Comparison of ENCODE assay signal across 13 mouse cellular contexts in the genomic region with DNA sequence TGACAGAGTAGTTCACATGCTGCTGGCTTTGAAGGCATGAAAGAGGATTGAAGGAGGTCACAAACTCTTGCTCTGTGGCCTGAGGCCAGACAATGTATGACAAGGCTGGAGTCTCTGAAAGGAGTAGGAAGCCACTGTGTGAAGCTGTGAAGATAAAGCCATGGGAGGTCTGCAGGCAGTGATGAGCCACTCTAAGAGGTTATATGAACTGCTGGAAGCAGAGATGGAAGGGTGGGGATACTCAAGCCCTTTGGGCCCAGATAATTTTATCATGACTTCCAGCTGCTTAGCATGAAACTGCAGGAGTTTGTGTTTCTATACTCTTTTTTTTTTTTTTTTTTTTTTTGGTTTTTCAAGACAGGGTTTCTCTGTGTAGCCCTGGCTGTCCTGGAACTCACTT. TPM values are rescaled to one million over a fixed set of nuclear protein-coding genes. Genes with fewer than 3 reads are reported as not detected.
A peak's percentile ranks its signal among the peaks of the same experiment; 100 is the strongest.
DNase-seq lines count a peak whose midpoint lies in the region; ATAC-seq and TF ChIP-seq lines count a peak whose summit lies in the region.
"Had no signal": no experiment of that assay in that cellular context is flagged by ENCODE, and none has a peak within 500 bp of the region (broad histone marks: within the 10 kb centered on the region; RNA-seq: fewer than 3 reads in every experiment).

No protein-coding gene starts in this region.

- H3K27me3 ChIP-seq in MEL (ENCODE audit: control insufficient read depth in 1 of 2, insufficient read depth in 2 of 2, low read length in 2 of 2) = no peaks in the 10 kb centered on the region
- H3K27me3 ChIP-seq in intestine, embryonic 16.5 days (replicated peaks; ENCODE audit: control insufficient read depth, insufficient read depth, low read length) = no peaks in the 10 kb centered on the region
- H3K27me3 ChIP-seq: forebrain, embryonic 15.5 days had no signal

- peak; percentile 92 for TF ChIP-seq EP300 in MEL (IDR thresholded peaks at IDR 0.05; ENCODE audit: low read depth in 1 of 2, low read length in 2 of 2)

- no peak overlapping the region for H3K4me3 ChIP-seq in MEL (ENCODE audit: control insufficient read depth in 1 of 2, insufficient read depth in 1 of 2, low read depth in 2 of 2, low read length in 2 of 2)
- H3K4me3 ChIP-seq in intestine, embryonic 16.5 days (ENCODE audit: low read length) = no peak overlapping the region
- H3K4me3 ChIP-seq: forebrain, embryonic 15.5 days; gastrocnemius, adult 2 months; myocyte had no signal

- no peak overlapping the region; the same call in 1 of the 2 replicates for H3K9ac ChIP-seq in MEL (ENCODE audit: control insufficient read depth, low read depth, low read length, poor library complexity, severe bottlenecking)
- no peak overlapping the region for H3K9ac ChIP-seq in intestine, embryonic 16.5 days (ENCODE audit: low read depth, low read length)
- H3K9ac ChIP-seq: forebrain, embryonic 15.5 days had no signal

- H3K79me2 ChIP-seq in MEL (ENCODE audit: control insufficient read depth, insufficient read depth, low read length, poor library complexity) = no peaks in the 10 kb centered on the region

- peak overlapping the region; percentile 60 for H3K27ac ChIP-seq in MEL (ENCODE audit: control insufficient read depth, low read depth, low read length)
- H3K27ac ChIP-seq in intestine, embryonic 16.5 days (ENCODE audit: low read length) = no peak overlapping the region
- H3K27ac ChIP-seq: forebrain, embryonic 15.5 days; gastrocnemius, adult 2 months; kidney, postnatal 0 days had no signal

- no peak for TF ChIP-seq RAD21 in MEL (IDR thresholded peaks at IDR 0.05; ENCODE audit: low read depth, low read length)

- peak; percentile 95 for DNase-seq in MEL (ENCODE audit: low read depth, low spot score)
- peak; percentile 93 for DNase-seq in MEL-GATA-1-ER (ENCODE audit: extremely low read depth, low read depth)
- DNase-seq in cerebellum, adult 9-10 months = no peak
- DNase-seq in heart, postnatal 4 days = no peak
- DNase-seq: gastrocnemius, adult 2 months had no signal

- peak; percentile 59; the same call in 1 of the 2 replicates for ATAC-seq in intestine, embryonic 16.5 days
- ATAC-seq in megakaryocyte progenitor cell, adult 5-6 weeks (replicated peaks; ENCODE audit: poor library complexity) = peak; percentile 99
- no peak for ATAC-seq in cerebellum, adult (ENCODE audit: insufficient number of reproducible peaks, low FRiP score, low TSS enrichment)
- ATAC-seq: activated CD4-positive, CD25-positive, alpha-beta regulatory T cell, adult 4 months had no signal

- H3K4me1 ChIP-seq in MEL (ENCODE audit: control insufficient read depth in 1 of 2, insufficient read depth in 2 of 2, low read length in 2 of 2) = peaks cover 0 to 8% of the 10 kb centered on the region in 2 experiments; a peak in 3 of 4 replicates
- H3K4me1 ChIP-seq in intestine, embryonic 16.5 days (ENCODE audit: control insufficient read depth, insufficient read depth, low read length) = no peaks in the 10 kb centered on the region
- H3K4me1 ChIP-seq: forebrain, embryonic 15.5 days had no signal

- no peak for TF ChIP-seq CTCF in MEL (IDR thresholded peaks at IDR 0.05 in 2 of 3, conservative IDR thresholded peaks at IDR 0.05 in 1 of 3; ENCODE audit: control insufficient read depth in 1 of 3, insufficient read depth in 1 of 3, low read depth in 2 of 3, low read length in 3 of 3, poor library complexity in 1 of 3, severe bottlenecking in 1 of 3)

- no peak overlapping the region for H3K4me2 ChIP-seq in intestine, embryonic 16.5 days (ENCODE audit: low read depth, low read length)
- H3K4me2 ChIP-seq: forebrain, embryonic 15.5 days; midbrain, embryonic 11.5 days had no signal

- peaks cover 0 to 20% of the 10 kb centered on the region in 2 experiments; a peak in 2 of 4 replicates for H3K36me3 ChIP-seq in MEL (ENCODE audit: control insufficient read depth in 1 of 2, insufficient read depth in 2 of 2, low read length in 2 of 2)
- H3K36me3 ChIP-seq in intestine, embryonic 16.5 days (ENCODE audit: control insufficient read depth, insufficient read depth, low read length) = no peaks in the 10 kb centered on the region
- H3K36me3 ChIP-seq: forebrain, embryonic 15.5 days had no signal

- no peaks in the 10 kb centered on the region for H3K9me3 ChIP-seq in MEL (replicated peaks; ENCODE audit: insufficient read depth, low read length)
- no peaks in the 10 kb centered on the region for H3K9me3 ChIP-seq in intestine, embryonic 16.5 days (ENCODE audit: control insufficient read depth, low read length)
- H3K9me3 ChIP-seq: forebrain, embryonic 15.5 days had no signal

- no peak for TF ChIP-seq POLR2A in MEL (IDR thresholded peaks at IDR 0.05; ENCODE audit: control insufficient read depth in 1 of 2, insufficient read depth in 1 of 2, low read depth in 1 of 2, low read length in 2 of 2, poor library complexity in 1 of 2)

TF ChIP-seq in MEL, 35 proteins besides CTCF, POLR2A, EP300 and RAD21:
- peak; percentile 42 for TF ChIP-seq SIN3A (IDR thresholded peaks at IDR 0.05; ENCODE audit: low read length)
- no peak for TF ChIP-seq ELF1 (IDR thresholded peaks at IDR 0.05; ENCODE audit: low read depth, low read length)
- peak; percentile 69 for TF ChIP-seq RCOR1 (IDR thresholded peaks at IDR 0.05; ENCODE audit: low read depth, low read length)
- TF ChIP-seq TAL1 (IDR thresholded peaks at IDR 0.05; ENCODE audit: low read length) = peak; percentile 89
- TF ChIP-seq GATA1 (IDR thresholded peaks at IDR 0.05; ENCODE audit: low read depth, low read length) = peak; percentile 93
- TF ChIP-seq TCF12 (IDR thresholded peaks at IDR 0.05; ENCODE audit: low read depth, low read length) = peak; percentile 92
- TF ChIP-seq TBP (IDR thresholded peaks at IDR 0.05; ENCODE audit: low read depth, low read length) = peak; percentile 53; the same call in 1 of the 2 replicates
- TF ChIP-seq USF2 (IDR thresholded peaks at IDR 0.05; ENCODE audit: borderline replicate concordance in 1 of 2, insufficient read depth in 1 of 2, low read depth in 1 of 2, low read length in 2 of 2) = no peak
- TF ChIP-seq CHD1 (IDR thresholded peaks at IDR 0.05; ENCODE audit: low read depth, low read length) = no peak
- peak; percentile 93 for TF ChIP-seq ZNF384 (IDR thresholded peaks at IDR 0.05; ENCODE audit: low read depth, low read length)
- TF ChIP-seq ETS1 (IDR thresholded peaks at IDR 0.05; ENCODE audit: low read depth, low read length) = peak; percentile 81

RNA-seq across cellular contexts. Expression of a gene that starts 19.9 kb away (rescaled TPM):
- 1.6 and 2.8 TPM in 2 replicates for total RNA-seq in MEL (2012; rRNA removed)
- 1 to 10 TPM in 1 of 2 experiments, not detected in 1; 3.9 TPM for polyA plus RNA-seq in MEL (2012; ENCODE audit: insufficient read depth in 1 of 2, insufficient read length in 2 of 2, low read depth in 1 of 2, low replicate concordance in 2 of 2, missing spikeins in 1 of 2)
- 10.6 and 12.9 TPM in 2 replicates for polyA plus RNA-seq in intestine, embryonic 16.5 days (2015; fragmentation: Nextera tagmentation; extraction: Ambion mirVana)
- 14.4 and 24.0 TPM in 2 replicates for total RNA-seq in megakaryocyte progenitor cell, adult 5-6 weeks (2015)
- 6.2 and 6.4 TPM in 2 replicates for total RNA-seq in megakaryocyte progenitor cell, adult 5-6 weeks (2017)
- 1 to 10 TPM; 3.0 to 3.5 TPM for total RNA-seq in heart, postnatal 4 days (2021)

RNA-seq across cellular contexts. Expression of a gene that starts 34.9 kb away (rescaled TPM):
- total RNA-seq in MEL (2012; rRNA removed) = 14.9 and 19.8 TPM in 2 replicates
- 10 to 100 TPM in 1 of 2 experiments, not detected in 1; 38.1 TPM for polyA plus RNA-seq in MEL (2012; ENCODE audit: insufficient read depth in 1 of 2, insufficient read length in 2 of 2, low read depth in 1 of 2, low replicate concordance in 2 of 2, missing spikeins in 1 of 2)
- polyA plus RNA-seq in intestine, embryonic 16.5 days (2015; fragmentation: Nextera tagmentation; extraction: Ambion mirVana) = 19.7 and 21.5 TPM in 2 replicates
- total RNA-seq in megakaryocyte progenitor cell, adult 5-6 weeks (2015) = 10.6 and 16.6 TPM in 2 replicates
- 20.2 and 29.4 TPM in 2 replicates for total RNA-seq in megakaryocyte progenitor cell, adult 5-6 weeks (2017)
- total RNA-seq in heart, postnatal 4 days (2021) = 10 to 100 TPM; 13.5 to 14.6 TPM

Comparison
In these comparisons a context has a peak if more than half of its experiments do, and no peak if none do; other contexts are left out.
1. DNase-seq: peak in MEL (single experiment) and MEL-GATA-1-ER (single experiment); none in cerebellum, adult 9-10 months (single experiment) and heart, postnatal 4 days (single experiment).